Mouse (Mus musculus): ENCODE results near the gene 9230102O04Rik. TPM values are rescaled to one million over a fixed set of nuclear protein-coding genes. Genes with fewer than 3 reads are reported as not detected.

Gene 9230102O04Rik
- total RNA-seq (2021), result not detected

DNA sequence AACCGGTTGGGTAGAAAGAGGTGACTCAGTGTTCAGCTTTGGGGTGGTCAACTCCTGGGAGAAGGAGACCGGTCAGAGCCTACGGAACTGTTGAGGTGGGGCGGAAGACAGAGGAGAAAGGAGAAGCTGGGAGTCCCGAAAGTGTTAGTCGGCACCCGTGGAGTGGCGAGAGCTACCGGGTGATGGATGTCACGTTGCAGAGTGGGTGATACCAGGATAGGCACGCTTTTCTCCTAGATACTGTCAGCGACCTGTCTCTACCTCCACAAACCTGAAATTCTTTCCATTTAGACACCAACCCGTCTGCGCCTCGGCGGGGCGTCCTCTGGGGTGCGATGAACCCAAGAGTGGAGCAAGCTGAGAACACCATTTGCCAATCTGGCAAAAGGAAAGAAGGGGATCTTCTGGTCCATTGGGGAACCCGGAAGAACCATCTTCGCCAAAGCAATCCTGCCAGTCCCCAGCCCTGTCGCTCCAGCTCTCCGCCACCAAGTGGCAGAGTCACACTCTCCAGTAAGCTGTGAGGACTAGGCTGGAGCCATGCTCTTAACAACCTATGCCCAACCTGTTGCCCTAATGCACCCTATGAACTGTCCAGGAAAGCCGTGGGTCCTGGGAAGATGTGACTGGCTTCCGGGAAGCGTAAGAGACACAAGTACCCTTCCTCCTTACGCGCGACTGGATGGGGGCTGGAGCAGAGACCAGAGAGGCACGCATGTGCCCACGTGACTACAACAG, at the start of gene 9230102O04Rik:
9230102O04Rik (minus strand) TSS at position 628 of the 738 bp plus-strand sequence.
- intact Hi-C loops (cut with DNase I), result loop anchor here (2.0 to 10.0 kb wide), 2 partner anchors 122 to 1214 kb away; no protein-coding TSS in a partner anchor
- no peak for DNase-seq

DNA sequence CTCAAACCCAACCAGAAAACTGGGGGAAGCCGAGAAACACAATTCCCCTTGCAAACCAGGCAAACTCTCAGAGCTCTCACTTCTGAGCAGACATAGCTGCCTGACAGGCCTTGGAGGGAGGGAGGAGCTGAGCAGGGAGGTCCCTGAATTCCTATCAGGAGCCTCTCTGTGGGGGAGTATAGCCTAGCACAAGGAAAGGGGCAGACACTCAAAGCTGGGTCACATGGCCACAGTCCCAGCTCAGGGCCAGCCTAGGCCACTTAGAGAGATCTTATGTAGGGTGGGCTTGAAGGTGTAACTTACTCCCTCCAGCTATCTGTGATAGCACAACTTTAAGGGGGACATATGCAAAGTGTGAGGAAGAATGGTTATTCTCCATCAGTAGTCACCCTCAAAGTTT, 46.6 kb upstream of the 9230102O04Rik start:
- intact Hi-C loops (cut with DNase I), result no loop called here
- DNase-seq, result no peak

DNA sequence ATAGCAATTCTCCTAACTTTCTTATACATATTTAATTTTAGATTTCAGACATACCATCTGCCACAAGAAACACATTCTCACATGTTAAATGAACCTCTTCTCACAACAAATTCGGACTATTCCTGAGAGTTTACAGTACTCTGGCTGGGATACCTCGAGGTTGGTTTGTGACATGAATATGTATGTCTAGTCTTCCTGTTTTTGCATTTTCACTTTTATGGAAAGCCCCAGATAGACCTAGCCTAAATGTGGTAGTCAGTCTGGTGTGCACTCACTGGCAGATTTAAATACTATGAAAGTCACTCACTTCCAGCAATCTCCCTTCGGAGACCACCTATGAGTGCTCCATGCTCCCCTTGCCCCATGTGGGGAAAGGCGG, 37.6 kb upstream of the 9230102O04Rik start:
- DNase-seq, result no peak
- intact Hi-C loops (cut with DNase I), result no loop called here

DNA sequence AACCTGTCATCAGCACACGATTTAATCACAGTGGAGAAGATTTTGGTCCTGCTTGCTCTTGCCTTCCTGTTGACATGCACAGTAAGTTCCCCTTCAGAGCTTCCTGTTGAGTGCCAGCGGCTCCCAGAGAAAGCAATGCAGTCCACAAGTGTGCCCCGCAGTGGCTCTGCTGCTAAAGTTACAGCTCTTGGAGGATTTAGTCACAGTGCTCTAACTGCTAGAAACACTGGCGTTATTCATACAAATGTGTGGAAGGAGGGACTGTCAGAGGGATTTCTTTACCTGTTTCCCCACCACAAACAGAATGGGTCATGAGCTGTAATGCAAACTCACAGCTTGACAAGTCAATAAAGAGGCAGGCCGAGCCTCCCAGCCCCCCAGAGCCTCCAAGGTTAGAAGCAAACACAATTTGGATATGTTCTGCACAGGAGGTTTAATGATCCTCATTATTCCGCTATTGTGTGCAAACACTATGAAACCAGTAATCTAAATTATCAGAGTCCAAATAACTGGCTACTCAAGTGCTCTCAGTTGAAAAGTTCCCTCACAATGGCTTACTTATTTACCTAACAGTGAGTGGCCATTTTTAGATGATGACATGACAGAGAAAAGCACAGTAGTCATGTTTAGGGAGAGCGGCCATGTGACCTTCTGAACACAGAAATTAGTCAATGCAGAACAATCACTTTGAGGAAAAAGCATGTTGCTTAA, 37.0 kb upstream of the 9230102O04Rik start:
- intact Hi-C loops (cut with DNase I), result no loop called here
- DNase-seq, result no peak

DNA sequence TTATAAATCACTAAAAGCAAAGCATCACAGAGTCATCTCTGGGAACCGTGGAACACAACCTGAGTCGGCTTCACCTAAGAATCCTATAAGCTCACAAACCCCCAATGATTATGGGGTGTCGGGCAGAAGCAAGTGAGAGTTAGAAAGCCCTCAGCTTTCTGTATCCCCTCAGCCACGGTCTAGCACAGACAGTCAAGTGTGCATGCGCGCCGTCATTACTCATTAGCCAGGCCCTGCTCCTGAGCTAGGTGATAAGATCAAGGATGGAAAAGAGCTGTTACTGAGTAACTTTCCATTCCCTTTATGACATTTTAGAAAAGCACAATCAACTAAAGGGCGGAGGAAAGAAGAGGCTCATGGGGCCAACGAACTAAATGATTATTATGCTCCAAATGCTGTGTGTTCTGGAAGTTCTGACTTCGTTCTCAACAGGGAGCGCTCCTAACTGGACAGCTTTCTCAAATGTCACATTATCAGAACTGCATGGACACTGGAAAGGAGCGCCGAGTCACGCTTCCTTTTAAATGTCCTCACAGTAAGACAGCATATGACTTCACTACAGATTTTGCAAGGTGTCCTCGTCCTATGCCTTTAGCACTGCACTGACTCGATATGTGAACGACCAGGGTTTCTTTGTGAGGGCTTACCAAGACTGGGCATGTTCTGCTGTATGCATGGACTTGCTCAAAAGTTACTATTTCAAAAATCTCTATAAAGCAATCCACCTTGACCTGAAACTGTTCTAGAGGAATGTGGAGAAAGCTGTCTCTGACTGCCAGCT, 29.5 kb upstream of the 9230102O04Rik start:
- intact Hi-C loops (cut with DNase I), result no loop called here
- DNase-seq, result no peak

DNA sequence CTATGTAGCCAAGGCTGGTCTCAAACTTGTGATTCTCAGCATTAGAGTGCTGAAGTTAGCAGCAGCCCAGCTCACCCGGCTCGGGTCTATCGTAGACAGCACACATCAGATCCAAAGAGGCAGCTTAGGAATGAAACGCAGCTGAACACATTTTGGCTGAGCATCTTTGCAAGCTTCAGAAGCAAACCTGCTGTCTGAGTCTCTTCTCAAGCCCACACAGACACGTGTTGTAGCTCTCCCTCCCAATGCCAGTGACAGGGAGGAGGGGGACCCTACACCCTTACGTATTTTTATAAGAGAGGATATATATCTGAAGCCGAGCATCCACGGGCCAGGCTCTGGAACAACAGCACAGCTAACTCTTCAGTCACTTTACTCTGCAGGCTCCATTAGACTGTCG, 28.3 kb upstream of the 9230102O04Rik start:
- DNase-seq, result no peak
- intact Hi-C loops (cut with DNase I), result no loop called here

DNA sequence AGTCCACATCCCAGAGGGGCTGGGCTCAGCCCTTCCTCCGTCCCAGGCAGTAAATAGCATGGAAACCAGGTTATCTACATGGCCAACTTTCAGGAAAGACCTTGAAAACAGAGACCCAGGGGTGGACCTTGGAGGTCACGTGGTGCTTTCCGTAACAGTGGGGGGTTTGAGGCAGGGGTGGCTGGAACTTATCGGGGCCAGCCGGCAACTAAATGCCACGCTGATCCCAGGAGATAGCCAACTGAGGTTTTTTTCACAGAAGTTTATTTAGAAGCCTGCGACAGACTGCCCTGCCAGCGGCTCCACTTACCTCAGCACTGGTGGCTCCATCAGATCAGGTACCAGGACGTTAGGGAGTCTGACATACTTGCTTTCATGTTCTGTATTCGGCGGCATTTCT, 16.7 kb upstream of the 9230102O04Rik start:
- intact Hi-C loops (cut with DNase I), result no loop called here
- DNase-seq, result no peak

DNA sequence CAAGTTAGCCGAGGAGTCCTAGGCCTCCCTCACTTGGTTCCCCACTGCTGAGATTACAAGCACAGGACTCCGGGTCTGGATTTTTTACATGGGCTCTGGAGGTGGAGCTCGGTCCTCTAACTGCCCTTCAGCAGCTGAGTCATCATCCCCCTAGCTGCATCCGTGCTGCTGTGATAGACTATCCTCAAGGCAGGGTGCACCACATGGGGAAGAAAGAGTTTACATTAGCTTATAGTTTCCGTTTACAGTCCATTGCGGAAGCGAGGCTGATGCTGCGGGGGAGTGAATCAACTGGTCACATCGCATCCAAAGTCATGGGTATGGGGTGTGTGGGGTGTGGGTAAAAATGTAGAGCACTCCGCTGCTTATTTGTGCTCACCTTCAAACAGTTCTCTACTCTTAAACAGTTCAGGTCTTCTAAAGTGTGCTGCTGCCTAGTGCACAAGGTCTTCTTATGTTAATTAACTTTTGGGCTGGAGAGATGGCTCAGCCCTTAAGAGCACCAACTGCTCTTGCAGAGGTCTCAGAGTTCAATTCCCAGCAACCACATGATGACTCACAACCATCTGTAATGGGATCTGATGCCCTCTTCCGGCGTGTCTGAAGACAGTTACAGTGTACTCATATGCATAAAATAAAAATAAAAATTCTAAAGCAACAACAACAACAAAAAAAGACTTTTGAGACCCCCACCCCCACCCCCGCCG, 14.7 kb upstream of the 9230102O04Rik start:
- intact Hi-C loops (cut with DNase I), result no loop called here
- DNase-seq, result no peak

DNA sequence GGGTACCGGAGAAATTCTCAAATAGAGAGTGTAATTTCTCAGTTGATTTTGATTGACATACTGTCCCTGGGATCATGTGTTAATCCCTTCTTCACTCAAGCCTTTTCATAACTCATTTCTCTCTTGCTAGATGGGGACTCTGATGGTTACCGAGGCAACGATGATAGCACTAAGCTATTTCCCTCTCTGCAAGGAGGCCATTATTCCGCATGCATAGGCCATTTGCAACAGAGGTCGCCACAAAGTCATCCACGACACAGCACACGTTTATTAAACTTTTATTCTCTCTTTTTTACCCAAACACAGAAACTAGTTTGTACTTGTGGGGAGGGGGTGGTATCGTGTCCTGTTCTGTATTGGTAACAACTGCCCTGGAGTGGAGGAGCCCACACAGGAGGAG, 8.5 kb upstream of the 9230102O04Rik start:
- DNase-seq, result no peak
- intact Hi-C loops (cut with DNase I), result no loop called here

DNA sequence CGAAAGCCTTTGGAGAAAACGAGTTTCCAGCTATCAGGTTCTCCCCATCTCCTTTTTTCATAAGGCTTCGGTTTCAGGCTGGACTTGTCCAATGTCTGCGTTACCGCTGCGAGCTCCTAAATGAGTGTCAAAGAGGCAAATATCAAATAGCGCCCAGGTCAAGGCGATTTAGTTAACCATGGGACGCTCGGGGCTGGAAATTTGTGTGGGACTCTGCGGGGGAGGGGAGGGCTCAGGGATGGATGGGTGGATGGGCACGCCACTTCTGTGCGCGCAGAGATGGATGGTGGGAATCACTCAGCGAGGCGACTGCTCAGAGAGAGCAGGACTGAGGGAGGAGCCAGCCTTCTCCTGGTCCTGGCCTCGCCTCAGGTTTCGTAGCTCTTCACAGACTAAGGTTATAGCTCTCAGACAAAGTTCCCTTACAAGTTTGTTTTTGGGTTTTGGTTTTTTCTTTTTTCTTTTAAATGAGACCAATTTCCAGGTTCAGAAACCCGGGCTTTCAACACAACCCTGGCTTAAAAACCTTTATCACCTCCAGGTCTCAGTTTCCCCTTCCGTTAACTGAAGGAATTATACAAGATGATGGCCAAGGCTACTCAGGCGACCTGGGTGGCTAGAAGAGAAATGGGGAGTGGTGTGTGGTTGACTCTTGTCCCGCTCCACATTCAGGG, 6.9 kb upstream of the 9230102O04Rik start:
- DNase-seq, result no peak
- intact Hi-C loops (cut with DNase I), result no loop called here

DNA sequence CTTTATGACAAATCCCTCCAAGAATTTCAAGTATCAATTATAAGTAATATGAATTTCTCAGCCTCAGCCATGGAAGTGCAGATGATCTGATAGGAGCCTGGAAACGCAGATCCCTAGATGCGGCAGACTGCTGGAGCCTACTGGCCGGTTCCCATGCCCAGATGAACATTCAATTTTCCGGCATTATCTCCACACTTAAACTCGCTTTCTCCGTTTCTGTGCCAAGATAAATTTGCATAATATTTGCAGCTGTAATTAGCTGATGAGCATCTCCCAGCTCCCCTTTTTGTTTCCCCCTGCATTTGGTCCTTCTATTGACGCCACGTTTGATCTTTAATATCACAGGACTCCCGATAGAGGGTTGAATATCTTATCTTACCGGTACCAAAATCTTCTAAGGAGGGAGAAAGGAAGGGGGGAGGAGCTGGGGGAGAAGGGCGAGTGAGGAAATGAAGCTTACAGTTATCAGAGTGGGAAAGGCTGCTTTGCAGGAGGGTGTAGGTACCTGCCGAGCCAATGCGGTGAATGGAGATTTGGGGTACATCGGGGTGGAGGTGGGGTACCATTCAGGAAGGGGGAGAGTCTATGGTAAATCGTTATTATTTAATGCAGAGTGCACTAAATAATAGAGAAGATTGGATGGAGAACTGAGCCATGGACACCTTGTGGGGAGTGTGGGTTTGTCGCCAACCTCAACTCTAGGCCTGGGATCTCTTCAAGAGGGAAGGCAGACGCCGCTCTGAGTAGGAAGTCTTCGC, 5.7 kb upstream of the 9230102O04Rik start:
- intact Hi-C loops (cut with DNase I), result no loop called here
- DNase-seq, result no peak

DNA sequence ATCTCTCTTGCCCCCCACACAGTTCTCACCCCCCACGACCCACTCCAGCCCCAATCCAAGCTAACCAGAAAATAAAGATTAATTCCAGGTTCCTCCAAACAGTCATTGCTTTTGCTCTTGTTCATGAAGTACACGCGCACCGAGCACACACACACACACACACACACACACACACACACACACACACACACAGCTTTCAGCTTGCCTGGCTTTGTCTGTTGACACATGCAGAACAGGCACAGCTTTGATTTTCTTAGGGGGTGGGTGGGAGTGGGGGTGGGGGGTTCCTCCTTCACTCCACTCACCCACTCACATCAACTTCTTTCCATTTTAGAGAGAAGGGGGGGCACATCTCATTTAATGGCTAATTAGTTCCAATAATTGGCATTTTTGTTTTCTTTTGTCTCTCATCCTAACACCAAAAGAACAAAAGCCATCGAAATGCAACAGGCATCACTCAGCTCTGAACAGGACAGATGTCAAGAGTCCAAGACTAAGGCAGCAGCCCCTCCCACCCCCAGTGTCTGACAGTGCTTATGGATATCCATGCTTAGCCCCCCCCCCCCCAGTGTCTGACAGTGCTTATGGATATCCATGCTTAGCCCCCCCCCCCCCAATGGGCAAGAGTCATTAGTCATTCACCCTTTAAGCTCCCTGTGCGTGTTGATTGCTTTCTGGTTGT, 4.1 kb upstream of the 9230102O04Rik start:
- intact Hi-C loops (cut with DNase I), result no loop called here
- no peak for DNase-seq

DNA sequence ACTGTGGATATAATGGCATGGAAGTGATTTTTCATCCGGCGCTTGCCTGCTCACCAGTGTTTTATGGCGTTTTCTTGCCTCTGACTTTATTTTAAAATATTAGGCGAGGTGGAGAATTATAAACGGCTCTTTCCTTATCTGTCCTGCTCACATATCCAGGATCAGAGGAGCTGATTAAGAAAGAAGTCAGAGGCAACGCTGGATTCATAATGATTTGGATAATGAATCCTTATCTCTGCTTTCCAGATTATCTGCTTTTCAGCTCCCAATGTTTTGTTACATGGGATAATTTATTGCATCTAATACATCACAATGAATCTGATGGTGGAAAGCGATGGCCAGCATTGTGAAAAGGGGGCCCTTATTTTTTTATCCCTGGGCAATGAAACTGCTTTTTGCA, 3.2 kb upstream of the 9230102O04Rik start:
- no peak for DNase-seq
- intact Hi-C loops (cut with DNase I), result no loop called here

DNA sequence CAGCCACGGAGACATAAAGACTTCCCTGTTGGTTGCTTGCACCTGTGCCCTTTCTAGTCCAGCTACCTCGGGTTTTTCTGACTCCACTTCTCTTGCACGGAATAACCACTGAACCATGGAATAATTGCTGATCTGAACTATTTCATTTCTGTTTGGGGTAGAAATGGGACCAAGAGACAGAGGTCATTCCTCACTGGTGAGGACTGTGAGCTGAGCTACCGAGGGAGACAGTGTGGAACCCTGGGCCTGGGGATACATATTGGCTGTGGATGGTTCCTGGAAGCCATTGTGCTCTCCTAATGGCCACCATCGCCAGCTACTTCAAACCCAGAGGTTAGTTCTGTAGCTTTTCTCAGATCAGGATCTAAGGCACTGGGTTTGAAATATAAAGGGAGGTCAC, 1.6 kb upstream of the 9230102O04Rik start:
- intact Hi-C loops (cut with DNase I), result no loop called here
- no peak for DNase-seq

DNA sequence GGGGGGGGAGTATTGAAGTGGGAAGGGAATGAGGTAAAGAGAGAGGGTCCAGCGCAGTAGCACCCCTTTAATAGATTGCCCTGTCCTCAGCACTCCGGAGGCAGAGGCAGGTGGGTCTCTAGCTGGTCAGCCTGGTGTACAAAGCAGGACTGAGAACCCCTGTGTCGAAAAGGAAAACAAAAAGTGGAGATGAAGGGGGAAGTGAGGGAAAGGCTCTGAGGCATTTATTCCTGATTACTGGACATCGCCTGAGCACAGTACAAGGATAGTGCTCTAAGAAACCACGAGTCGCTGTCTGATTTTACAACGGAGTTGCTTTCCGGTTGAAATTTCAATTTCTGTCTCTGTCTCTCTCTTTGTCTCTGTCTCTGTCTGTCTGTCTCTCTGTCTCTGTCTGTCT, 911 bp upstream of the 9230102O04Rik start:
- DNase-seq, result no peak
- intact Hi-C loops (cut with DNase I), result no loop called here

DNA sequence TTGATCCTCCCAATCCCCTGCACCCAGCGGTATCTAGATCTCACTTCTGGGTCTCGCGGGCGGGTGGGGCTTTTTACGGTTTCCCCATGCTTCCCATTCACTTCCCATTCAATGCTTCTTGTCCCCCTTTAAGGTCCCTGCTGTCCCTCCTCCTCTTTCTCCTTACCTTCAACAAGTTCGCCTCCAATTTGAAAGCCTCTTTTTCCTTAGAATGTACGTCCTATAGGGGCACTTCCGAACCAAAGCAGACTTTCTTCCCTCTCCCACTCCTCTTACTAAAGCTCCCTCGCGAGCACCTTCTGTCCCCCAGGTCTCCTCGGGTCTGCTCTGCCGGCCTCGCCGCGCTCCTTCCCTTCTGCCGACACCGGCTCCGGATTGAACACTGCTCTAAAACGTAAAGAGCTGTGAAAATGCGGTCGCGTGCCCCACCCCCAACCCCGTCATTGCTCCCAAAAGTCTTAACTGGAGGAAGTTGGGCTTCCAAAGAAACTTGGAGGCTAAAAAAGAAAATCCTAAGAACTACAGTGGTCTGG, 377 bp upstream of the 9230102O04Rik start, which contains the start of gene Gata3:
Gata3 (minus strand) TSS at position 384 of the 533 bp plus-strand sequence.
- intact Hi-C loops (cut with DNase I), result loop anchor here (2.0 to 10.0 kb wide), 2 partner anchors 121 to 1215 kb away; no protein-coding TSS in a partner anchor

DNA sequence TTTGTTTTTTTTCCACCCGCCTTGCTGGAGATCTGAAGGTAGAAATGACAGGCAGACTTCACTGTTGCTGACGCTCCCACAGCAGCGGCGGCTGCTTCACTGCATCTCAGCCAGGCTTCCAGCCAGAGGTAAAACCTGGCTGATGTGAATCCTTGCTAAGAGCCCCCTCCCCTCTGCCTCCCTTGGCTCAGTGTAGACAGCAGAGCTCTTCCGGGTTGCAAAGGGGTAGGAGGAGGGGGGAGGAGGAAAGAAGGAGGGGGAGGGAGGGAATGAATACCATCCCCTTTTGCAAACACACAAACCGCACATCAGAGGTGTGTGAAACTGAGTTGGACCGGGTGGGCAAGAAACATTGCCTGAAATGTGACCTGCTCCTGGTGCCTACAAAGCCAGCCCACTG, 1.7 kb downstream of the 9230102O04Rik start:
- intact Hi-C loops (cut with DNase I), result loop anchor here (2.0 to 10.0 kb wide), 2 partner anchors 123 to 1213 kb away; no protein-coding TSS in a partner anchor
- DNase-seq, result no peak

More for the DNA sequence above, 377 bp upstream of the 9230102O04Rik start, which contains the start of gene Gata3:
- DNase-seq, result no peak

DNA sequence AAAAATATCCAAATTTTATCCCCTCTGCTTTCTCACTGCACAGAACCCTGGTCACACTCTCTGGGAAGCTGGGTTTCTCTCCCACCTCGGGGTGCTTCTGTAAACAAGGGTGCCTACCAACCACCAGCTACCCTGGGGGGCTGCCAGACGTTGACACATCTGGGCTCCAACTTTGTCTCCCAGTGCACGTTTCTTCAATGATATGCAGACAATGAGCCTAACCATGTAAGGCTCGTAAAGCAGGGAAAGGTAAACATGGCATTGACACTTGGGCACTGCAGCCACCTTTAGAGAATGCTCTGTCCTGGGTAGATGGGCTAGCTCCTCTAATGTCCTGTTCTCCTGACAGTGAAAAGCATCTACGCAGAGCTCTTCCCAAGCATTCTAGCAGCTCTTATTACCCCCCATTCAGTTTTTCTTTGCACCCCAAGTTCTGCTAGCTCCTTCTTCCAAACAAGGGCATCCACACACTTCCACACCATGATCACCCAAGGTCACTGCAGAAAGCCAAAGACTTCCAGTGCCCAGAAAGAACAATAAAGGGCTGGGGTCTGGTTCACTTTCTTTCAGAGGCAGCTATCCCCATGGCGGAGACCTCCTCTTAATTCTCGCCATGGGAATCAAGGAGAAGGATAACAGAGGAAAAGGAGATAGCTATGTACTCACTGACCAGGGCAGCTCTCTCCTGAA, 2.3 kb downstream of the 9230102O04Rik start:
- no peak for DNase-seq
- intact Hi-C loops (cut with DNase I), result loop anchor here (10.0 kb wide), 1 partner anchor 1212 kb away; no protein-coding TSS in a partner anchor

Measured in heart, postnatal 36 days (tissue).